Mouse (Mus musculus) layer of hippocampus, postnatal 25 days (tissue): ENCODE measurements around the gene Gm10553. TPM values are rescaled to one million over a fixed set of nuclear protein-coding genes. Genes with fewer than 3 reads are reported as not detected.
"Not testable (repeated sequence)": the region's sequence is repeated elsewhere in the genome, so short reads cannot be mapped to it uniquely, and the experiment has no call there.

ENCODE experiments used
- DNase-seq, 2 experiments: peaks; one replicate each; pipeline ENCODE4 v3.0.0; 2022; ENCODE audit warnings: mixed read lengths in 2 of 2, low spot score in 1 of 2; ENCODE audit errors: extremely low spot score in 1 of 2
- total RNA-seq, 2 experiments: library from RNA; stranded (reverse); gene quantifications; 2 replicates each; pipeline ENCODE4 v1.2.3; 2021

The Gm10553 gene
- not detected for total RNA-seq

DNA sequence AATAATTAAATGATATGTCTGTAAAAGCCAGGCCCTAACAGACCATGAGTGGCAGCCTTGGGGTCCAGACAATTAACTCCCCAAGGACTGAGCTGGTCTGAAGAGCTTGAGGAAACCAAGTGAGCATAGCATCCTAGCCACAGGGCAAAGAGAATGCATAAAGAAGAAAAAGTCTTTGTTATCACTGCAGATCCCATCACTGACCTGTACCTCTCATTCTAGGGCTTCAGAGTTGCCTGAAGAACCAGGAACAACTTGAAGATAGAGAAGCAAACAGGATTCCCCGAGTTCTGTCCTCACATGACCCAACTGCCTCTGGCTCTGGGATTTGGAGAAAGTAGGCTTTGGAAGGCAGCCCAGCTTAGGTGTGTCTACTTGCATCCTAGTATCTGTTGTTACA is at the start of gene Gm10553:
Gene Gm10553 (plus strand): TSS at position 301 of the 400 bp plus-strand sequence.
- DNase-seq: not testable (repeated sequence)

DNA sequence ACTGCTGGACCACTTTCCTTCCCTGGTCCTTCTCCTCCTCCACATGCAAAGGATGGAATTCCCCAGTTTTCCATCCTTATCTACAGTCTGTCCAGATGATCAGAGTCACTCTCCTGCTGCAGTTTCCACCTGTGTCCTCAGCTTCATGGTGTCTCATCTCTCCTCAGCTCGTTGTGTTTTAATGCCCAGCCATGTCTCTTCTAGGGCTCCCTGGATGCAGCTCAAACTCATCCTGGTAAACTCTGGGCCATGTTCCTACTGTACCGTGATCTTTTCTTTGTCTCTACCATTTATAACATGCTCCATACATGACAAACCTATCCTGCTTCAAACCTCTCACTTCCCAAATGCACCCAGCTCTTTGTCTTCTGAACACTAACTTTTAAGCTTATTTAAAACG is 28.3 kb upstream of the Gm10553 start:
- not testable (repeated sequence) for DNase-seq

DNA sequence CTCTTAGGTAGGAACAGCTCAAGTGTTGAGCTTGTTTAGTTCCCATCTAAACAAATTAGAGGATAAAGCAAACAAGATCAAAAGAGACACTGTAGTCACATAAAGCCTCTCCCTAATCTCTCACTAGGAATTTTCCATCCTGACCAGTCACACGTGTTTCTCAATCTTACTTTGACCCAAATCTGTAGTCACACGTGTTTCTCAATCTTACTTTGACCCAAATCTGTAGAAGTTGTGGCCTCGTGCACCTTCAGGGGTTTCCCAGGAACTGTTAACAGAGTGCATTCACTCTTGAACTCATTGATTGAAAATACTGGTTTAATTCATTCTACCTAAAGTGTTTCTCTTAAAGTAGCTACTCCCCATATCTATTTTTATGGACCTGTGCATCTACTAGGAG is 26.9 kb upstream of the Gm10553 start:
- not testable (repeated sequence) for DNase-seq

DNA sequence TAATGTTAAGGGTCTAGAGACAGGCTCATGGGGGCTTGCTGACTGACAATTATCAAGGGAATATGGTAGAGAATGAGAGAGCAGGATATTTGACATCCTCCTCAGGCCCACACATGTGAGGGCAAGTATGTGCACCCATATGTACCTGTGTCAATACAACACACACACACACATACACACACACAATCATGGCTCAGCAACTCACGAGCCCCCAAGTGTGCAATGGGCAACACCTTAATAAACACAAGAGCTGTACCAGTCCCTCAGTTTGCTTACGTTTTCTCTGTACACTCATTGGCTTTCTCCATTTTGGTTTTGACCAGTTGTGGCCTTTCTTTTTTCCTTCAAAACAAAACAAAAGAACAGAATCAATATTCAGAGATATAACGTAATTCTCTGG is 15.2 kb upstream of the Gm10553 start:
- DNase-seq: not testable (repeated sequence)

DNA sequence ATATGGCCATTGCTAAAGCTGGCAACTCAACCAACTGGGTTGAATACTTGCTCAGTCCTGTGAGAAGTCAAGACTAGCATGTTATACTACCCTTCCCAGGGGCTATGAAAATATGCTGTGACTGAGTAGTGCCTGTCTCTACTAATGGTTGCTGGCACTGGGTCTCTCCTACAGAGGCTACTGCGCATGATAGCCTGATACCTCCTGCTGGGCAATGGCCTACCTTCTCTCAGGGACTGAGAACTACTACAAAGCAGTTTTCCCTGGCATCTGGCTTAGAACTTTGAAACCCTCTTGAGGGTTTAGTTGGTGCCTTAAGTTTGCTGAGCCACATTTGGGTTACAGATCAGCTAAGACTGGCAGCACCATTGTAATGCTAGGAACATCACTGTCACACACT is 13.8 kb upstream of the Gm10553 start:
- DNase-seq: not testable (repeated sequence)

DNA sequence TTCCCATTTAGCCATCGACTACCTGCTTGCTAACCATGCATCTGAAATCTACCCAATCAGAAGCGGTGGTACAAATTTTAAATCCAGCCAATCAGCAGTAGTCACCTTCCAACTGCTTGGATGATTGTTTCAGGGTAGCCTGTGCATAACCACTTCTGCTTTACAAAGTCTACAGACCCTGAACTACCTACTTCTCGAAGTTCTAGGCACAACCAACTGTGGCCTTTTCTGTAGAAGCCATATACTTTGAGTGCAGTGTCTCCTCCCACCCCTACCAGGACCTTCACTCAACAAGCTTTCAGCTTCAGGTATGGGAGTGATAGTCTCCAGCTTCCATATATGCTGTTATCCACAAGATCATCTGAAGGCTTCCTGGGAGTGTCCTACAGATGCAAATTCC is 7.8 kb upstream of the Gm10553 start:
- not testable (repeated sequence) for DNase-seq

DNA sequence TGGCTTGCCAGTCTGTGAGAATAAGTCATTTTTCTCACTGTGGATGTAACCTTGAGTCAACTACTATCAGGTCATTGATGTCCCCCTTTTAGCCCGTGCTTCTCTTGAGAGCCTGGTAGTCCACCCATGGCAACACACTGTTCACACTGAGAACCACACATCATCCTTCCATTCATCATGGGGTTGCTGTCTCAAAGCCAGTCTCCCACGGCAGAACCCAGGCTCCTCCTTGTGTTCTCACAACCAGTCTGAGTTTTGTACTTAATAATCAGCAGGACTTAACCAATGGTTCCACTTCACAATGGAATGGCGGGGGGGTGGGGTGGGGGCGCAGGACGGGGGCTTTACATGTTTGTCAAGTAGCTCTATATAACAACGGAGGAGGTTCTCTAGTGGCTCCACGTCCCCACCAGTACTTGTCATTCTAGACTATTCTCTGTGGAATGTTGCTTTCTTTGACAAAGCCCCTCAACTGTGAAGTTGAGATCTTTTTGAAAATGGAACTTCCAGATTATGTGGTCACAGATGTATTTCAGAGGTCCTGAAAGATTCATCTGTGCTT is 6.9 kb upstream of the Gm10553 start:
- not testable (repeated sequence) for DNase-seq

DNA sequence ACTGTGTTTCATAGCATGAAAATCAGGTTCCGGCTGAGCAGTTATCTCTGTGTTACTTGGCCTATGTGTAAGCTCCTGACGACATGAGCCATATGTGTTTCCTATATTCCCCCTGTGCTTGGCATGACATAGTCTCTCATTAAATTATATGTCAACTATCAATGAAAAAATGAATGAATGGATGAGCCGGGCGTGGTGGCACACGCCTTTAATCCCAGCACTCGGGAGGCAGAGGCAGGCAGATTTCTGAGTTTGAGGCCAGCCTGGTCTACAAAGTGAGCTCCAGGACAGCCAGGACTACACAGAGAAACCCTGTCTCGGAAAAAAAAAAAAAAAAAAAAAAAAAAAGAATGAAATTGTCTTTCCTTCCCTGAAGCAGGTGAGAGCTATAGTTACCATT is 883 bp upstream of the Gm10553 start:
- DNase-seq: not testable (repeated sequence)

DNA sequence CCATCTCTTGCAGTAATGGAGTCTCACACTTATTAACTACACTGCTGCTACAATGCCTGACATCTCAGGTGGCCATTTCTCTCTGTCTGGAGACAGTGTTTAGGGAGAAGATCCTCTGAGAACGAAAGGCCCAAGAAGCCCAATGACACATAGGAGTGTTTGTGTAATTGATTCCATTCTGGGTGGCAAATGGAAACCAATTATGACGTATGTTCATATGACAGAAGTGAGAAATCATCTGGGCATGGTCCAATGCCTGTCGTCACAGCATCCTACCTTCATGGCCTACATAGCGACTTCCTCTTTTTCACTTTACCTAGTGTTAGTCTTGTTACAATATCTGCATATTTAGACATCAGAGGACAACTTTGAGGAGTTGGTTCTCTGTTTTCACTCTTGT is 1.8 kb downstream of the Gm10553 start:
- not testable (repeated sequence) for DNase-seq

DNA sequence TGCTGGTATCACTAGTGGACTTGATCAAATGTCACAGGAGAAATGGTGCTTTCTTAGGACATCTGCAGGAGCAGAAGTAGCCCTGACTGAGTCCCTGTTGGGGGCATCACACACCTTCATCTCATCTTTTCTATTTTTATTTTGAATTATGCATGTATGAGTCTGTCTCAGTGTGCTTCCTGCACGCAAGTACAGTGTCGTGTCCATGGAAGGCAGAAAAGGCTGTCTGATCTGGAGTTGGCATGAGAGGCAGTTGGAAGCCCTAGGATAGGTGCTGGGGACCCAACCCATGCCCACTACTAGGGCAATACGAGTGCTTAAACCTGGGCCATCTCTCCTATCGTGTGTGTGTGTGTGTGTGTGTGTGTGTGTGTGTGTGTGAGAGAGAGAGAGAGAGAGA is 5.4 kb downstream of the Gm10553 start:
- not testable (repeated sequence) for DNase-seq

DNA sequence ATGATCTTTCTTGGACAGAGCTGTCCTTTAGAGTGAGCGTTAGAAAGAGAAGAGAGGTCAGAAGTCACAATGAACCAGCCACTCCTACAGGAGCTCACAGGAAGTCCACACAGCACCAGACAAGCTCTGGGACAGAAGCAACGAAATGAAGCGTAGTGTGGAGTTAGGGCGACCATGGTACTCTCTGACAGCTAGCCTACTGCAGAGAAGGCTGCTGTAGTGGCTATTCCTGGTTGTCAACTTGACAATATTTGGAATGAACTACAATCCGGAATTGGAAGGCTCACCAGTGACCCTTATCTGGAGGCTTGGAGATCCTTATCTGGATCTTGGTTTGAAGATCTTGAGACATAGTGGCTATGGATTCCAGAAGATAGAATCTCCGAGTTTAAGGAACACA is 6.0 kb downstream of the Gm10553 start:
- not testable (repeated sequence) for DNase-seq

DNA sequence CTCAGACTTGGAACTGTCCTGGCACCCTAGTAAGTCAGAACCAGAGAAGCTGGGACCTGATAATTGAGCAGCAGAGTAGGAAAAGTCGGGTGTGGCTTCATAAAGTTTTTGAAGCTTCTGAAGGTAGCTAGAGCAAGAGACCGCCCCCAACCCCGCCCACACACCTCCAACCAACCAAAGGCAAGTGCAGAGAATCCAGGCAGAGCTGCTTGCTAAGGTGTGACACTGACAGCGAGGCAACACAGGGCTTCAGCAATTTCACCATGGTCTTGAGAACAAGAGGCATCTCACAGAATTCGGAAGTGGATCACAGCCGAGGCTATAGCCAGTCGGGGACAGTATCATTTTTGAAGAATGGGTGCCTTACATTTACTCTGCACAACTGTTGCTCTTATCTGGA is 9.8 kb downstream of the Gm10553 start, which contains the start of gene A530032D15Rik:
Gene A530032D15Rik (minus strand): TSS at position 101 of the 400 bp plus-strand sequence.
- not testable (repeated sequence) for DNase-seq

DNA sequence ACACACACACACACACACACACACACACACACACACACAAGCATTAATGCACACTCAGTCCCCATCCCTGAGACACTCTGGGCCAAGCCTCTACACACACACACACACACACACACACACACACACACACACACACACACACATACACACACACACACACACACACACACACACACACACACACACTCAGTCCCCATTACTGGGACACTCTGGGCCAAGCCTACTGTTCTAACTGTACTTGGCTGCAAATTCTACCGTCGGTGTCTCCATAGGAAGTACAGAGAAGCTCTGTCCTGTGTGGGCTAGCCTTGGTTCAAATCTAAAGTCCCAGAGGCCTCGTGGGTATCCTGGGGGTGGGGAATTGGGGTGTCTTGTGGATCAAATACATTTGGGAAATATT is 10.9 kb downstream of the Gm10553 start:
- not testable (repeated sequence) for DNase-seq

DNA sequence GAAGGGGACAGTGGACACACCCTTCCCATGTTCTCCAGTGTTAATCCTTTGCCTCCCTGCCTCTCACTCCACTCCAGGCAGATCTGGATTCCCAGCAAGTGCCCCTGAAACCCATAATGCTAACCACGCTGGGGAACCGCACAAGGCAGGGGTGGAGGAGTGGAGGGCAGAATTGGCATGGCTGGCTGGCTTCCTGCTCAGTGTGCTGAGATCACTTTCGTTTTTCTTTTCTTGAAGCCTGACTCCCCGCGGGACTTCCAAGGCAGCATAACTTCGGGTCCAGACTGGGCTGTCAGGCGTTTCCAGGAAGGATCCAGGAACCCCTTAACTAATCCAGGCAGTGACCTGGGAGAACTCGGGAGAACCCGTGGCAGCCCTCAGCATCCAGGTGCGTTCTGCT is 11.6 kb downstream of the Gm10553 start:
- not testable (repeated sequence) for DNase-seq

DNA sequence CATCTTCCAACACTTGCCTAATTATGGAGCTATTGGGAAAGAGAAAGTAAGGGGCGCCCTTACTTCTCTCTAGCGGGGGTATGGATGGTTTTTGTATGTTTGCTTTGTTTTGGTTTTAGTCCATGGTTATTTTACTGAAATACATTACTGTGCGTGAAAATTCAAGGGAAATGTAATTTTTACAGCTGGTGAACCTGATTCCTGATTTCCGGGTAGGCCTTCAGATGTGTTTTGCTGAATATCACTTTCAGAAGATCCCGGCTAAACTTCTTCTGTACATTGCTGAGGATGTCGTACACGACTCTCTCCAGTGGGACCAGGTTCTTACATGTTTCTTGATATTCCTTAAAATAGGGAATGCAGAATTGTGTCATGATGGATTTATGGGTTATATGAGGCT is 12.3 kb downstream of the Gm10553 start:
- not testable (repeated sequence) for DNase-seq

DNA sequence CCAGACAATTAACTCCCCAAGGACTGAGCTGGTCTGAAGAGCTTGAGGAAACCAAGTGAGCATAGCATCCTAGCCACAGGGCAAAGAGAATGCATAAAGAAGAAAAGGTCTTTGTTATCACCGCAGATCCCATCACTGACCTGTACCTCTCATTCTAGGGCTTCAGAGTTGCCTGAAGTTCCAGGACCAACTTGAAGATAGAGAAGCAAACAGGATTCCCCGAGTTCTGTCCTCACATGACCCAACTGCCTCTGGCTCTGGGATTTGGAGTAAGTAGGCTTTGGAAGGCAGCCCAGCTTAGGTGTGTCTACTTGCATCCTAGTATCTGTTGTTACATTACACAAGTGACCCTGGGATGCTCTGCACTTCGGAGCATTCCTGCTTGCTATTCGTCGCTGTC is 12.9 kb downstream of the Gm10553 start:
- DNase-seq: not testable (repeated sequence)

DNA sequence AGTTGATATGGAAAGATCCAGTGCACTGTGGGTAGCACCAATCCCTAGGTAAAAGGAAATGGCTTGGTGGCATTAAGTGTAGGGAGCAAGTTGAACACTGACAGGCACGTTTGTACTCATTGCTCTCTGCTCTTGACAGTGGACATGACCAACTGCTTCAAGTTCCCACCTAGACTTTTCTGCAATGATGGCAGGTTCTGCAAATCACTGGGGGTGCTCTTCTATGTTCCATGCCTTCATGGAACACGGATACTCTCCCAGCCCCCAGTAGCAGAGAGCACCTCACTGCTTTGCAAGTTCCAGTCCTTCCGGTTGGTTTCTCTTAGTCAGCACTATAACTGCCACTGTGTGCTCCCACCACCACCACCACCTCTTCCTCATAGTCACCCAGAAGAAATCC is 14.1 kb downstream of the Gm10553 start:
- not testable (repeated sequence) for DNase-seq

DNA sequence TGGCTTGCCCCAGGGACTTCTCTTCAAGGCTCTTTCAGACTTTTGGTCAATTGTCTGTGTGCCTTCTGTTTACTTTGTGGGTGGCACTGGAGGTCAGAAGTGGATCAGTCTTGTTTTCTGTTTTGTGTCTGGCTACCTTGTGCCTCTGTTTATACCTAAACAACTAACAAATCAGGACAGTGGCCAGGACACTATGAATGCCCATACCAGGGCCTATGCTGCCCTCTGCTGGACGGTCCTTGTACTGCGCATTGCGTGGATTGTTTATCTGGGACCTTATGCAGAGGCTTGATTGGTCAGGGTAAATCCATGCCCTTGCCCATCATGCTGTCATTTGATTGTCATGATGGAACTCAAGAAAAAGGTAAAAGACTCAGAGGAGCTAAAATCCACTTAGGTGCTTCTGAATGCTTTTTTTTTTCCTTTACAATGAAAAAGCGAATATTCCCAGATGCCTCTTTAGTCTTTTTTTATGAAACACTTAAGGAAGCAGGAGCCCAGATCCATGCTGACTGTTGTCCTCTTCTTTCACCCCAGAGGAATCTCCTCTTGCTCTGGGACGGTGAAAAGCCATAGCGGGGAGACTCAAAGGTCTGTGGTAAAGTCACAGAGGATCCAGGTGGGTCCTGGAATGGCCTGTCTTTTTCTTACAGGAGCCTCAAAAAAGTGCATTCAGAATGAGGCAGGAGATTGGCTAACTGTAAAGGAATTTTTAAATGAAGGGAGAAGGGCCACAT is 14.9 kb downstream of the Gm10553 start:
- DNase-seq: peak; percentile 28 to 60

DNA sequence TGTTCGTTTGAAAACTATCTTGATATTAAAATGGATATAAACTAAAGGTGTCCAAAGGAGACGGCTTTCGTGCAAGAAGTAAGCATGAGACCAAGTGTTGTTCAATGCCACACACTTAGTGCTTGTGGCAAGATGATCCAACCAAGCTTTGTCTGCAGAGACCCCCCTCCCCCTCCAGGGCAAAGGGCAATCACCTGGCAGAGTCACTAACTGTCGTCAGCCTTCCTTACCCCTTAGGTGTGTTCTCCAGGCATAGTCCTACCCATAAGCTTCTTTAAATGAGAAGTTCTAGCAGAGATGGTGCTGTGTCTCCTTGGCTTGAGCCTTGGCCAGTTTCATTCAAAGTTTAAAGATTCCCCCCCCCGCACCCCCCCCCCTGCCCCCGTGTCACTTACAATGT is 17.6 kb downstream of the Gm10553 start:
- not testable (repeated sequence) for DNase-seq

DNA sequence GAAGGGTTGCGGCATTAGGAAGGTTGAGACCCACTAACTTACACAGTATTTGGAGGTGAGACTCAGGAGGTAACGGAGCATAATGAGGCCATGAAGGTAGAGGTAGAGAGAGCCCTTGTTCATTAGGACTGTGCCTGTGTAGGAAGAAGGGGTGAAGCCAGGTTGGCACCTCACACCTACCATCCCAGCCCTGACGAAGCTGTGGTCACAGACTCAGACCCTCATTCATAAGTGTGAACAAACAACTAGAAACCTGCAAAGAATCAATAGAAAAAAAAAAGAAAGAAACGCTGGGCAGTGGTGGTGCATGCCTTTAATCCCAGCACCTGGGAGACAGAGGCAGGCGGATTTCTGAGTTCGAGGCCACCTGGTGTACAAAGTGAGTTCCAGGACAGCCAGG is 18.4 kb downstream of the Gm10553 start:
- not testable (repeated sequence) for DNase-seq

DNA sequence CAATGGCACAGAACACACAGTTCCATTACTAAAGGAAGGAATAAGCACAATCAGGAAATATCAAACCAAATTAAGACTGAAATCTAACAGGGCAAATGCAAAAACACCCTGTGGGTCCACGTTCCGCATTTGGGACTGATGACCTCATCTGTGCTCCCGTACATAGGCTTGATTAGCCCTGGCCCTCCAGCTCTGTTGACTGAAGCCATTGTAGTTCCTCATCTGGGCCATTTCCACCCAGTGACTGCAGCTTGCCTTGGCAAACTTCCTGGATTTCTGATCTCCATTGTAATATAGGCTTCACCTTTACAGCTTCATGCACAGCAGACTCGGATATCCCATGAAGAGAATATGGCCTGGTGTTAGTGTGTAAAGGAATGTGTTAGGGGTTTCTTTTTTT is 21.9 kb downstream of the Gm10553 start:
- not testable (repeated sequence) for DNase-seq

DNA sequence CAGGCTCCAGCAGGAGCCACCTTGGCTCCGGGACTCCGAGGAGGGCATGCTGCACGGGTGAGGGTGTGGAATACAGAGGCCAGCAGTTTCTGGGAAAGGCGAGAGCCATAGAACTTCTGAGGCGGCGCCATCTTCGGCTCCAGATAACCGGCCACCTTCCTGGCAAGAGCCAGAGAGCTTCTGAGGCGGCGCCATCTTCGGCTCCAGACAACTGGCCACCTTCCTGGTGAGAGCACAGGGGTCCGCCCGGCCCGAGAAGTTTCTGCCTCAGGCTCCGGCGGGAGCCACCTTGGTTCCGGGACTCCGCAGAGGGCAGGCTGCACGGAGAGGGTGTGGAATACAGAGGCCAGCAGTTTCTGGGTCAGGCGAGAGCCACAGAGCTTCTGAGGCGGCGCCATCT is 33.7 kb downstream of the Gm10553 start:
- DNase-seq: not testable (repeated sequence)
